Mouse (Mus musculus): ENCODE measurements around the gene Rasip1. TPM values are rescaled to one million over a fixed set of nuclear protein-coding genes. Genes with fewer than 3 reads are reported as not detected.

Rasip1 gene
- total RNA-seq (2021), result 1 to 10 TPM; 6.1 to 6.5 TPM

DNA sequence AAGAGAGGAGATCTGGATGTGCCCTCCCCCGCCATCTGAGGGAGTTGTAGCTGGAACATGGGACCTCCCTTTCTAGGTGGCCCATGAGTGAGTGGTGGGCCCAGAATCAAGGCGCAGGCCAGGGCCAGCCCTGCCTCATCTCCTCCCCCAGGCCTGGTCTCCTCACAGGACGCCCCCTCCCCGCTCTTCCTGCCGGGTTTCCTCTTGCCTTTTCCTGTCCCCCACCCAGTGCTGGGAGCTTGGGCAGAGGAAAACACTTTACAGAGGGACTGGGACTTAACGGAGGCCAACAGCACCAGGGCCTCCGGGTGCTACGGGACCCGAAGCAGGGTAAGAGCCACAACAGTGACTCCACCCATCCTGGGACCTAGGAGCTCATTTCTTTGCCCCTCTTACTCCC is at the start of gene Rasip1:
TSS of gene Rasip1 (plus strand) at position 228 of the 400 bp plus-strand sequence.
- DNase-seq (ENCODE audit: extremely low spot score in 1 of 2, low spot score in 1 of 2), result no peak

- DNase-seq (ENCODE audit: extremely low spot score in 1 of 2, low spot score in 1 of 2), result no peak
Measured at GRCm38 (mm10) chr7:45585923-45586322, 41.4 kb upstream of the Rasip1 start.

- no peak for DNase-seq (ENCODE audit: extremely low spot score in 1 of 2, low spot score in 1 of 2)
Measured at GRCm38 (mm10) chr7:45587631-45588592, 39.4 kb upstream of the Rasip1 start.

DNA sequence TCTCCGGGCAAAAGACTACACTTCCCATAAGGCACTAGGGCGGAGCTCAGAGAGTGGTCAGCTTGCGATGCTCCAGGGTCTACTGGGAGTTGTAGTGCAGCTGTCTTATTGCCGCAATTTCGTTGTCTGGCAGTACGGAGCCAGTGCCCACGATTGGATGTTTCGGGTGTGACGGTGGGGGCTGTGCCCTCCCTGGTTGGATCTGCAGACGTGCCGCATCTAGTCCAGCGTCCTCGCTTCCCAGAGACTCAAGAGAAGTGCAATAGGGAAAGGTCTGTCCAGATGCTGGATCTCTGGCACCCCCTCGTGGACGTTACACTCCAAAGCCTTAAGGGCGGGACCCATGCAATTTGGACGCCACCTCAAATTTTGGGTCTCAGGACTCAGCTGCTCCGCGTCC is 38.1 kb upstream of the Rasip1 start:
- peak; percentile 84 to 90 for DNase-seq (ENCODE audit: extremely low spot score in 1 of 2, low spot score in 1 of 2)

- DNase-seq (ENCODE audit: extremely low spot score in 1 of 2, low spot score in 1 of 2), result no peak
Measured at GRCm38 (mm10) chr7:45589898-45590297, 37.4 kb upstream of the Rasip1 start.

- DNase-seq (ENCODE audit: extremely low spot score in 1 of 2, low spot score in 1 of 2), result no peak
Measured at GRCm38 (mm10) chr7:45590874-45591273, 36.4 kb upstream of the Rasip1 start.

- no peak for DNase-seq (ENCODE audit: extremely low spot score in 1 of 2, low spot score in 1 of 2)
Measured at GRCm38 (mm10) chr7:45591880-45592279, 35.4 kb upstream of the Rasip1 start.

- peak; percentile 46 to 76 for DNase-seq (ENCODE audit: extremely low spot score in 1 of 2, low spot score in 1 of 2)
Measured at GRCm38 (mm10) chr7:45593118-45593815, 34.0 kb upstream of the Rasip1 start.

DNA sequence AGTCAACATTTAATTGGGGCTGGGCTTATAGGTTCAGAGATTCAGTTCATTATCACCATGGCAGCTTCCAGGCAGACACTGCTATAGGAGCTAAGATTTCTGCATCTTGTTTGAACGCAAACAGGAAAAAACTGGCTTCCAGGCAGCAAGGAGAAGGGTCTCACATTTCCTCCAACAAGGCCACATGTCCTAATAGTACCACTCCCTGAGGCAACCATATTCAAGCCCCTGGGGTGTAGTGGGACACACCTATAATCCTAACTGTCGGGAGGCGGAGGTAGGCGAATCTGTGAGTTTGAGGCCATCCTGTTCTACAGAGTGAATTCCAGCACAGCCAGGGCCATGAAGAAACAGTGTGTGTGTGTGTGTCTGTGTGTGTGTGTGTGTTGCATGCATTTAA is 32.1 kb upstream of the Rasip1 start:
- no peak for DNase-seq (ENCODE audit: extremely low spot score in 1 of 2, low spot score in 1 of 2)

- no peak for DNase-seq (ENCODE audit: extremely low spot score in 1 of 2, low spot score in 1 of 2)
Measured at GRCm38 (mm10) chr7:45596107-45596506, 31.2 kb upstream of the Rasip1 start.

DNA sequence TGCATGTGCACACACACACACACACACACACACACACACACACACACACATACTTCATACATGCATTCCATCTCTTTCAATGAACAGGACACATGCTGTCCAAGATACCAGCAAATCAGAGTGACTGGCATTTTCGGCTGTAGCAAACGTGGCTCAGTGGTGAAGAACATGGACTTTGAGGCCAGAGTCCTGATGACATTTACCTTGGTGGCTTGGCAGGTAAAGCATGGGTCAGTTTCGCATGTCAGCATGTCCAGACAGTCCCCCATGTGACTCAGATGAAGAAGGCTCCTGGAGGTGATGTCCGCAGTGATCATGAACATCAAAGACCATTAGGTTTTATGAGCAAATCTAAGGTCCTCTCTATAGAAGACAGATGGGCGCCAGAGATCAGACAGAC is 30.3 kb upstream of the Rasip1 start:
- DNase-seq (ENCODE audit: extremely low spot score in 1 of 2, low spot score in 1 of 2), result no peak

GRCm38 (mm10) chr7:45597527-45597926 is 29.8 kb upstream of the Rasip1 start:
- no peak for DNase-seq (ENCODE audit: extremely low spot score in 1 of 2, low spot score in 1 of 2)

GRCm38 (mm10) chr7:45598960-45599879 is 28.1 kb upstream of the Rasip1 start:
- no peak for DNase-seq (ENCODE audit: extremely low spot score in 1 of 2, low spot score in 1 of 2)

DNA sequence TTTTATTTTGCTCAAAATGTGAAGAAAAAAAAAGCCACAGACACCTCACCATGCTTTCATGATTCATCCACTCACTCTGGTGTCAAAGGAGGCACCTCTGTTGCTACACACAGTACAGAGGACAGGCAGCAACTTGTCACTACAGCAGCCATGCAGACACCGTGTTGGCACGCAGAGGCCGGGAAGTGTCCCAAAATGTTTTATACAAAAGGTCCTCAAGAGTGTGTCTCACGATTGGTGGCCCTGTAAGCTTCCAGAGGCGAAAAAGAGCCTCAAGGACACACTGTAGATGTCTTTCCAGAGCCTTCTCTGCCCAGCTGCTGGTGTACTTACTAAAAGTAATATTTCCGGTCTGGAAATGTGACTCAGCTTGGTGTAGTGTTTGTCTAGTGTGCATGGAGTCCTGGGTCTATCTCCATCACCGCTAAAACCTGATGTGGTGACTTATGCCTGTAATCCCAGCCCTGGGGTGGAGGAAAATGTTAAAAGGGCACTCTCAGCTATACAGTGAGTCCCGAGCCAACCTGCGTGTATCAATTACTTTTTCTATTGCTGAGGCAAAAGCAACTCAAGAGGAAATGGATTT is 21.5 kb upstream of the Rasip1 start:
- DNase-seq (ENCODE audit: extremely low spot score in 1 of 2, low spot score in 1 of 2), result no peak

GRCm38 (mm10) chr7:45609511-45609910 is 17.8 kb upstream of the Rasip1 start:
- DNase-seq (ENCODE audit: extremely low spot score in 1 of 2, low spot score in 1 of 2), result no peak

DNA sequence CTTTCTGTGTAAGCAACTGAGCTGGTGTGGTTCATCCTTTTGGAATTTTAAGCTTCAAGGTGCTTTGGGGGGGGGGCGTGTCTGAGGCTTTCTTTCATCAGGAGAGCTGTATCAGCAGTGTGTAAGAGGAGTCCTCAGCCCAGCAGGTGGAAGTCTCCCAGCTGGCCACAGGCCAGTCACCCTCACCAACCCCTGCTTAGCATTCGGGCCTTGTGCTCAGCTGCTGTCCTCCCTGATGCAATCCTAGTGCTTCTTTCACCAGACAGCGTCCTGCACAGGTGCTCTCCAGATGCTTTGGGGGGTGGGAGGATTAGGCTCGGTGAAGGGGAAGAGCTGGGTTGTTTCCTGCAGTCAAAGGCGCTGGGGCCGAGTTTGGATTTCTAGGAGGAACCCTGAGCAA is 11.0 kb upstream of the Rasip1 start:
- DNase-seq (ENCODE audit: extremely low spot score in 1 of 2, low spot score in 1 of 2), result no peak

DNA sequence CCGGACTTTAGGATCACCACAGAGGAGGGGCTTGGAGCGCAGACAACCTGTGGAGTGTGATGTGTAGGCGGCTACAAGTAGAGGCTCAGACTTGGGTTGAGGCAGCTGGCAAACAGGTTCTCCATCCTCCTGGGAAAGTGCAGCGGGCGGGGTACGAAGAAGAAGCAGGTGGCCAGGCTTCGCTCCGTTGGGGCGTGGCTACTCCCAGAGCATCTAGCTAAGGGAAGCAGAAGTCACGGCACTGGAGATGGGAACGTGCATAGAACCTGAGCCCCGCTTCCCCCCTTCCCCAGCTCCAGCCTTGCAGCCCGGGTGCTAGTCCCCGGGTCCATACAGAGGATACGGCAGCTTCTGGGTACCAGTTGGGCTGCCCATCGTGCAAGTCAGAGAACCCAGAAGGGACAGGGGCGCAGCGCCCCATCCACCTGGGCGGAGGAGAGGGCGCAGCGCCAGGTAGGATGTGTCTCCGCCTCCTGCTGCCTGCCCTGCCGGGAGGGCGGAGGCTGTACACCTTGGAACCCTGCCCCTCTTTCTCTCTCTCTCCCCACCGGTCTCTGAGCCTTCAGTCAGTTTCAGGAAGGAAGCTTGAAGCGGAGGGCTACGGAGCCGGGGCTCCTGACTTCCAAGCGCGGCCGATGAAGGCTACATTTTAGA is 10.1 kb upstream of the Rasip1 start, which contains the start of gene Fut1:
TSS of gene Fut1 (plus strand) at position 248 of the 654 bp plus-strand sequence.
- no peak for DNase-seq (ENCODE audit: extremely low spot score in 1 of 2, low spot score in 1 of 2)

- no peak for DNase-seq (ENCODE audit: extremely low spot score in 1 of 2, low spot score in 1 of 2)
Measured at GRCm38 (mm10) chr7:45618316-45618715, 9.0 kb upstream of the Rasip1 start.

- DNase-seq (ENCODE audit: extremely low spot score in 1 of 2, low spot score in 1 of 2), result no peak
Measured at GRCm38 (mm10) chr7:45619592-45619991, 7.7 kb upstream of the Rasip1 start.

Data from layer of hippocampus, postnatal 25 days (tissue).